Mouse (Mus musculus): ENCODE results near the gene Gns. TPM values are rescaled to one million over a fixed set of nuclear protein-coding genes. Genes with fewer than 3 reads are reported as not detected.
A peak's percentile ranks its signal among the peaks of the same experiment; 100 is the strongest.

The Gns gene
- total and polyA plus RNA-seq, 2 experiments, result 65.7 to 84.0 TPM

- peak overlapping the region; percentile 66 for H3K9ac ChIP-seq (ENCODE audit: low read depth, low read length)
These were observed 64.7 kb downstream of the Gns start for GRCm38 (mm10) chr10:121429581-121429980.

GRCm38 (mm10) chr10:121429981-121430682 is 65.2 kb downstream of the Gns start:
- peak; percentile 50 for DNase-seq (ENCODE audit: extremely low read depth, low read depth, low spot score)
- Histone ChIP-seq H3K36me3 (ENCODE audit: control insufficient read depth, insufficient read depth, low read length) (no peaks in the 10 kb centered on the region), H3K4me3 (ENCODE audit: insufficient read depth, low read depth, low read length) (no peak overlapping the region), H3K27ac (replicated peaks; ENCODE audit: insufficient read depth, low read depth, low read length) (peak overlapping the region; percentile 89), H3K9ac (ENCODE audit: low read depth, low read length) (peak overlapping the region; percentile 59), H3K79me2 (ENCODE audit: control insufficient read depth, insufficient read depth, low read length) (peaks cover 30% of the 10 kb centered on the region), H3K4me1 (ENCODE audit: control insufficient read depth, insufficient read depth, low read length) (peaks cover 63% of the 10 kb centered on the region), H3K27me3 (ENCODE audit: control insufficient read depth, insufficient read depth, low read length) (no peaks in the 10 kb centered on the region)
- WGBS, result 10% methylated on average over 14 of the region's 14 CpGs
- TF ChIP-seq CTCF (IDR thresholded peaks at IDR 0.05; ENCODE audit: low read depth, low read length) (no peak), POLR2A (IDR thresholded peaks at IDR 0.05; ENCODE audit: extremely low read depth, insufficient read depth, low read length) (no peak)

More at GRCm38 (mm10) chr10:121429581-121429980, 64.7 kb downstream of the Gns start:
- Histone ChIP-seq H3K27ac (replicated peaks; ENCODE audit: insufficient read depth, low read depth, low read length) (peak overlapping the region; percentile 89), H3K4me1 (ENCODE audit: control insufficient read depth, insufficient read depth, low read length) (peaks cover 61% of the 10 kb centered on the region), H3K27me3 (ENCODE audit: control insufficient read depth, insufficient read depth, low read length) (no peaks in the 10 kb centered on the region), H3K36me3 (ENCODE audit: control insufficient read depth, insufficient read depth, low read length) (no peaks in the 10 kb centered on the region), H3K4me3 (ENCODE audit: insufficient read depth, low read depth, low read length) (no peak overlapping the region), H3K79me2 (ENCODE audit: control insufficient read depth, insufficient read depth, low read length) (peaks cover 32% of the 10 kb centered on the region)
- TF ChIP-seq POLR2A (IDR thresholded peaks at IDR 0.05; ENCODE audit: extremely low read depth, insufficient read depth, low read length), result no peak
- no peak for TF ChIP-seq CTCF (IDR thresholded peaks at IDR 0.05; ENCODE audit: low read depth, low read length)
- 2% methylated on average over 8 of the region's 8 CpGs for WGBS
- peak; percentile 72 for DNase-seq (ENCODE audit: extremely low read depth, low read depth, low spot score)

GRCm38 (mm10) chr10:121430764-121431540 is 66.1 kb downstream of the Gns start:
- Histone ChIP-seq H3K36me3 (ENCODE audit: control insufficient read depth, insufficient read depth, low read length) (no peaks in the 10 kb centered on the region), H3K9ac (ENCODE audit: low read depth, low read length) (no peak overlapping the region), H3K27me3 (ENCODE audit: control insufficient read depth, insufficient read depth, low read length) (no peaks in the 10 kb centered on the region), H3K4me3 (ENCODE audit: insufficient read depth, low read depth, low read length) (no peak overlapping the region), H3K4me1 (ENCODE audit: control insufficient read depth, insufficient read depth, low read length) (peaks cover 66% of the 10 kb centered on the region), H3K27ac (replicated peaks; ENCODE audit: insufficient read depth, low read depth, low read length) (peak overlapping the region; percentile 89), H3K79me2 (ENCODE audit: control insufficient read depth, insufficient read depth, low read length) (peaks cover 28% of the 10 kb centered on the region; the same call in 1 of the 2 replicates)
- peak; percentile 63 for DNase-seq (ENCODE audit: extremely low read depth, low read depth, low spot score)
- WGBS, result 20% methylated on average over 15 of the region's 15 CpGs
- no peak for TF ChIP-seq POLR2A (IDR thresholded peaks at IDR 0.05; ENCODE audit: extremely low read depth, insufficient read depth, low read length)
- TF ChIP-seq CTCF (IDR thresholded peaks at IDR 0.05; ENCODE audit: low read depth, low read length), result no peak

GRCm38 (mm10) chr10:121432041-121432634 is 67.2 kb downstream of the Gns start:
- no peaks in the 10 kb centered on the region for H3K36me3 ChIP-seq (ENCODE audit: control insufficient read depth, insufficient read depth, low read length)
- H3K4me3 ChIP-seq (ENCODE audit: insufficient read depth, low read depth, low read length), result no peak overlapping the region
- peak overlapping the region; percentile 57 for H3K27ac ChIP-seq (replicated peaks; ENCODE audit: insufficient read depth, low read depth, low read length)
- no peak for TF ChIP-seq POLR2A (IDR thresholded peaks at IDR 0.05; ENCODE audit: extremely low read depth, insufficient read depth, low read length)
- TF ChIP-seq CTCF (IDR thresholded peaks at IDR 0.05; ENCODE audit: low read depth, low read length), result no peak
- peak overlapping the region; percentile 35 for H3K9ac ChIP-seq (ENCODE audit: low read depth, low read length)
- H3K4me1 ChIP-seq (ENCODE audit: control insufficient read depth, insufficient read depth, low read length), result peaks cover 68% of the 10 kb centered on the region
- WGBS, result 12% methylated on average over 12 of the region's 12 CpGs
- DNase-seq (ENCODE audit: extremely low read depth, low read depth, low spot score), result peak; percentile 60
- H3K79me2 ChIP-seq (ENCODE audit: control insufficient read depth, insufficient read depth, low read length), result peaks cover 36% of the 10 kb centered on the region; the same call in 1 of the 2 replicates
- H3K27me3 ChIP-seq (ENCODE audit: control insufficient read depth, insufficient read depth, low read length), result no peaks in the 10 kb centered on the region

GRCm38 (mm10) chr10:121432635-121433280 is 67.9 kb downstream of the Gns start:
- peak overlapping the region; percentile 61; the same call in 1 of the 2 replicates for H3K9ac ChIP-seq (ENCODE audit: low read depth, low read length)
- no peak overlapping the region for H3K4me3 ChIP-seq (ENCODE audit: insufficient read depth, low read depth, low read length)
- H3K79me2 ChIP-seq (ENCODE audit: control insufficient read depth, insufficient read depth, low read length), result peaks cover 36% of the 10 kb centered on the region; the same call in 1 of the 2 replicates

More at GRCm38 (mm10) chr10:121432635-121433280, 67.9 kb downstream of the Gns start:
- Histone ChIP-seq H3K27me3 (ENCODE audit: control insufficient read depth, insufficient read depth, low read length) (no peaks in the 10 kb centered on the region), H3K27ac (replicated peaks; ENCODE audit: insufficient read depth, low read depth, low read length) (peak overlapping the region; percentile 57), H3K36me3 (ENCODE audit: control insufficient read depth, insufficient read depth, low read length) (no peaks in the 10 kb centered on the region), H3K4me1 (ENCODE audit: control insufficient read depth, insufficient read depth, low read length) (peaks cover 62% of the 10 kb centered on the region)
- DNase-seq (ENCODE audit: extremely low read depth, low read depth, low spot score), result peak; percentile 58
- no peak for TF ChIP-seq POLR2A (IDR thresholded peaks at IDR 0.05; ENCODE audit: extremely low read depth, insufficient read depth, low read length)
- TF ChIP-seq CTCF (IDR thresholded peaks at IDR 0.05; ENCODE audit: low read depth, low read length), result no peak
- WGBS, result 12% methylated on average over 16 of the region's 16 CpGs

Measured in liver, adult 2 months (tissue).